Mouse (Mus musculus): Measurements from ENCODE around the gene Ppm1d.

- TF ChIP-seq EP300 (IDR thresholded peaks at IDR 0.05) (no peak), CTCF (IDR thresholded peaks at IDR 0.05) (no peak)
Observed at GRCm38 (mm10) chr11:85281219-85281878, 29.7 kb upstream of the Ppm1d start.
